Mouse (Mus musculus): ENCODE measurements around the gene Samd1.

DNA sequence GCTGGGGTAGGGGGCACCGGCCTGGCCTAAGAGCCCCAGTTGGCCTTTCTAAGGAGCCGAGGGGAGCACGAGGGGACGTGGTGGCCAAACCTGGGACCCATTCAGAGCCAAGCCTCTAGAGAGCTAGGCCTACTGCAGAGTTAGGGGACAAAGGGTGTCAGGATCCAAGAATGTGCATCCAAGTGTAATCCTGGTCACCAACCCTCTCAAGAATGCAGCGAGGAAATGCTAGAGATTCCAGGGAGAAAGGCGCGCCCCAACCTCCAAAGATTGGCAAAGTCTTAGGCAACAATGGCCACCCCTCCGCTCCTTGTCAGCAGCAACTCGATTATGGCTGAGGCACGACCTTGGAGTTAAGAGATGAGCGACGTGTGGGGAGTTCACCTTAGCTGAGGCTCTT, 24.1 kb downstream of the Samd1 start:
- no peak for TF ChIP-seq CTCF (IDR thresholded peaks at IDR 0.05; ENCODE audit: insufficient read depth, low read length)
- TF ChIP-seq POLR2A (IDR thresholded peaks at IDR 0.05; ENCODE audit: borderline replicate concordance, extremely low read depth, low read depth, low read length): no peak

Measured in lung, adult 2 months (tissue).